Mouse (Mus musculus): ENCODE measurements at regions not wholly inside any gene's neighbourhood (a gene's known extent, or its start where the extent isn't known, plus 50 kb on each side); places are given as distances from the start of the nearest gene placed in this dataset.

DNA sequence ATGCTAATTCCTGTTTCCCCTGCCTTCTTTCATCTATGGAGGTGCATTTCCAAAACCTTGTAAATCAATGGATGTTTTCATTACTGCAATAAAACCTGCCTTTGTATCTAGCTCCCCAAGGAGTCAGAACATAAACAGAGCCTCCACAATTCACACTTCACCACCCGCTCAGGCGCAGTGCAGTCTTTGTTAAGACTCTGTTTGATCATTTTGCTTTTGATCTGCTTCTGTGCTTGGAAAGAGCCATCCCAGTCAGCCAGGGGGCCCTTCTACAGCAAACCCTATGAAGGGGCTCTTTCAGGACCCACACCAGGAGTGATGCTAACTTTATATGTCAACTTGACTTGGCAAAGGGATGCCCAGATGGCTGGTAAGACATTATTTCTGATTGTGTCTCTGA lies 86.7 kb upstream of the Ptprm start:
- TF ChIP-seq POLR2A (IDR thresholded peaks at IDR 0.05; ENCODE audit: insufficient read depth, low read depth, low read length) (no peak), CTCF (IDR thresholded peaks at IDR 0.05) (no peak), EP300 (IDR thresholded peaks at IDR 0.05; ENCODE audit: insufficient read depth, low read depth, low read length) (no peak)
